Mouse (Mus musculus): ENCODE measurements around the gene Tmem98.

DNA sequence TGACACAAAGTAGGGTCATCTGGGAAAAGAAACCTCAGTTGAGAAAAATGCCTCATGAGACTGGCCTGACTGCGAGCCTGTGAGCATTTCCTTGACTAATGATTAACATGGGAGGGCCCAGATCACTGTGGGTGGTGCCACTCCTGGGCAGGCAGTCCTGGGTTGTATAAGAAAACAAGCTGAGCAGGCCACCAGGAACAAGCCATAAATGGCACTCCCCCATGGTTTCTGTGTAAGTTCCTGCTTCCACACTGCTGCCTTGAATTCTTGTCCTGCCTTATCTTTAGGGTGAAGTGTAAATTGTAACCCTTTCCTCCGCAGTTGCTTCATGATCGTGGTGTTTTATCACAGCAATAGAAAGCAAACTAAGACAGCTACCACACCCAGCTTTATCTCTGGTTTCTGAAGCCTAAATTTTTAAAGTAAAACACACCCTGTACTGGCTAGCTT, 25.7 kb upstream of the Tmem98 start:
- TF ChIP-seq CTCF (IDR thresholded peaks at IDR 0.05; ENCODE audit: borderline replicate concordance, control insufficient read depth, extremely low read depth, insufficient read depth, low read length, poor library complexity) (no peak), POLR2A (IDR thresholded peaks at IDR 0.05; ENCODE audit: control insufficient read depth, extremely low read depth, insufficient read depth, low read length, poor library complexity) (no peak)
